Mouse (Mus musculus): ENCODE data around the gene Mas1.
"Not testable (repeated sequence)": the region's sequence is repeated elsewhere in the genome, so short reads cannot be mapped to it uniquely, and the experiment has no call there.

The Mas1 gene

GRCm38 (mm10) chr17:12868043-12868442 is at the start of gene Mas1:
Gene Mas1, minus strand, starts transcription at chr17:12868143.
- no peak for DNase-seq (ENCODE audit: low read depth, low spot score)

- DNase-seq (ENCODE audit: low read depth, low spot score) = no peak
These were observed 48.8 kb upstream of the Mas1 start for GRCm38 (mm10) chr17:12916588-12917380.

- DNase-seq (ENCODE audit: low read depth, low spot score) = peak; percentile 97
These were observed 48.1 kb upstream of the Mas1 start, which contains the start of gene Mrpl18 for GRCm38 (mm10) chr17:12915881-12916583. Gene Mrpl18, minus strand, starts transcription at chr17:12916345.

- no peak for DNase-seq (ENCODE audit: low read depth, low spot score)
These were observed 47.5 kb upstream of the Mas1 start, which contains the start of gene Tcp1 for GRCm38 (mm10) chr17:12915488-12915880. Gene Tcp1, plus strand, starts transcription at chr17:12915701.

GRCm38 (mm10) chr17:12910391-12910790 is 42.4 kb upstream of the Mas1 start:
- DNase-seq (ENCODE audit: low read depth, low spot score) = no peak

- no peak for DNase-seq (ENCODE audit: low read depth, low spot score)
These were observed 41.7 kb upstream of the Mas1 start, which contains the start of gene Pnldc1 for GRCm38 (mm10) chr17:12909361-12910280. Gene Pnldc1, minus strand, starts transcription at chr17:12910230.

- no peak for DNase-seq (ENCODE audit: low read depth, low spot score)
These were observed 38.5 kb upstream of the Mas1 start for GRCm38 (mm10) chr17:12906436-12906835.

GRCm38 (mm10) chr17:12905810-12906209 is 37.9 kb upstream of the Mas1 start:
- no peak for DNase-seq (ENCODE audit: low read depth, low spot score)

GRCm38 (mm10) chr17:12904349-12904748 is 36.4 kb upstream of the Mas1 start:
- no peak for DNase-seq (ENCODE audit: low read depth, low spot score)

GRCm38 (mm10) chr17:12903372-12904333 is 35.7 kb upstream of the Mas1 start:
- DNase-seq (ENCODE audit: low read depth, low spot score) = no peak

- no peak for DNase-seq (ENCODE audit: low read depth, low spot score)
These were observed 34.3 kb upstream of the Mas1 start for GRCm38 (mm10) chr17:12902291-12902690.

- DNase-seq (ENCODE audit: low read depth, low spot score) = not testable (repeated sequence)
These were observed 30.7 kb upstream of the Mas1 start for GRCm38 (mm10) chr17:12898607-12899006.

- DNase-seq (ENCODE audit: low read depth, low spot score) = no peak
These were observed 29.7 kb upstream of the Mas1 start for GRCm38 (mm10) chr17:12897674-12898073.

- no peak for DNase-seq (ENCODE audit: low read depth, low spot score)
These were observed 24.1 kb upstream of the Mas1 start for GRCm38 (mm10) chr17:12892033-12892432.

GRCm38 (mm10) chr17:12891054-12891453 is 23.1 kb upstream of the Mas1 start:
- no peak for DNase-seq (ENCODE audit: low read depth, low spot score)

- no peak for DNase-seq (ENCODE audit: low read depth, low spot score)
These were observed 19.3 kb upstream of the Mas1 start for GRCm38 (mm10) chr17:12887021-12887775.

- no peak for DNase-seq (ENCODE audit: low read depth, low spot score)
These were observed 18.7 kb upstream of the Mas1 start for GRCm38 (mm10) chr17:12886620-12887019.

- no peak for DNase-seq (ENCODE audit: low read depth, low spot score)
These were observed 13.3 kb upstream of the Mas1 start for GRCm38 (mm10) chr17:12881216-12881615.

GRCm38 (mm10) chr17:12880178-12880577 is 12.2 kb upstream of the Mas1 start:
- DNase-seq (ENCODE audit: low read depth, low spot score) = peak; percentile 69

- no peak for DNase-seq (ENCODE audit: low read depth, low spot score)
These were observed 7.8 kb upstream of the Mas1 start, which contains the start of gene Mrgprh for GRCm38 (mm10) chr17:12875734-12876133. Gene Mrgprh, plus strand, starts transcription at chr17:12876034.

All from skeletal muscle tissue, adult 2 months (tissue).